Mouse (Mus musculus): ENCODE results near the gene Mapk3.

Mapk3 gene

DNA sequence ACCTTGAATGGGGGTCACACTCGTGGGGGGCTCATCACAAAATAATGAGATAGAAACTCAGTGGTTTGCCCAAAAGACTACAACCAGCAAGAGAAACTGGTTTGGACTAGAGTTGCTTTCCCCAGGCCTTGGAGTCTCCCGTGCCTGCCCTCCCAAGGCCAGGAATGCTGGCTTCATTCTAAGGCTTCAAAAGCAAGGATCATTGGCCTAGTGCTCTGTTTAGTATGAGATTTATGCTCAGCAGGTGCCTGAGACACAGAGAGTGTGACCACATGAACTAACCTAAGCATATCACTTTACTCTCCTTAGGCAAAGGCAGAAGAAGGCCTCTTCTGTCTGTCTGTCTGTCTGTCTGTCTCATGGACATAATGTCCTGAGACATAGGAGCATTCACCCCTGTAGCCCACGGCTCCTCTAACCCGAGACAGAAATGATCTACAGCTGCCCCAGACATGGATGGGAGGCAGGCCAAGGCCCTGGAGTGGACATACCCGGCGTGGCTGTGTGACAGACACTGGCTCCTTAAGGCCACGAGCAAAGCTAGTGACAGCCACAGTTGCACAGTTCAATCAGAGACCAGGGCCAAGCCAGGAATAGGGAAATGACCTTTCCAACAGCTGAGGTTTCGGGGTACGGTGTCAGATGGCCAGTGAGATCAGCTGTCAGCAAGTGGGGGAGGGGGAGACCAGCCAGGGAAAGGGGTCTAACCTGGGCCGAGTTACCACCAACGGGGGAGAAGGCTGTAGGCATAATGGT lies 42.9 kb downstream of the Mapk3 start:
- in situ Hi-C loops (cut with MboI) = no loop called here

DNA sequence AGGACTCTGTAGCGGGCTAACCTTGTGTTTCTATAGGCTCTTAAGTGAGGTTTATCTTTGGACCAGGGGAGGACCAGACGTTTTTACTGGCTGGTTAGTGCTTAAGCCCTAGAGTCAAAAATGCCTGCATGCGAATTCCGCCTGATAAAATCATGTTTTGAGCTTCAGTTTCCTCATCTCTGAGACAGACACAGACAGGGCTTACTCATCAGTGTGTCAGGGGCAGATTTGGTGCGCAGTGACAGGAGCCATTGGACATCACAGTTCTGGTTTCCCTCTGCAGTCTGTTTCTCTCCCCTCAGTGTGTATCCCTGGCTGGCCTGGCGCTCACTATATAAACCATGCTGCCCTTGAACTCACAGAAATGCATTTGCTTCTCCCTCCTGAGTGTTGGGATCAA lies 43.8 kb downstream of the Mapk3 start:
- in situ Hi-C loops (cut with MboI) = no loop called here

DNA sequence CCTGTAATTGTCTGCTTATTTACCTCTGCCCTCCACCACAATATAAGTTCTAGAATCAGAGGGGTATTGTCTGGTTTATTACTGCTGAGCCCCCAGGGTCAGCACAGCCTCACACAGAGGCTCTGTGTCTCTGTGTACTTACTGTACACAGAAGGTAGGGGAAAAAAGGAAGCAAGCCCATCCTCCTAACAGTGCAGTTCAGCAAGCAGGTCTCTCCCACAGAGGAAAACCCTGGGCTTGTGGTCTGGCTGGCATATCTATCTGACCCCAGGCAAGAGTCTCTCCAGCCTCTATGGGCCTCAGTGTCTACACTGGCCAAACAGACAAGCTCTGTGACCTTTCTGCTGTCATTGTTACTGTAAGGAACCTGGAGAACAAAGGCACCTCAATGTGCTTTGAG lies 44.4 kb downstream of the Mapk3 start:
- in situ Hi-C loops (cut with MboI) = no loop called here

DNA sequence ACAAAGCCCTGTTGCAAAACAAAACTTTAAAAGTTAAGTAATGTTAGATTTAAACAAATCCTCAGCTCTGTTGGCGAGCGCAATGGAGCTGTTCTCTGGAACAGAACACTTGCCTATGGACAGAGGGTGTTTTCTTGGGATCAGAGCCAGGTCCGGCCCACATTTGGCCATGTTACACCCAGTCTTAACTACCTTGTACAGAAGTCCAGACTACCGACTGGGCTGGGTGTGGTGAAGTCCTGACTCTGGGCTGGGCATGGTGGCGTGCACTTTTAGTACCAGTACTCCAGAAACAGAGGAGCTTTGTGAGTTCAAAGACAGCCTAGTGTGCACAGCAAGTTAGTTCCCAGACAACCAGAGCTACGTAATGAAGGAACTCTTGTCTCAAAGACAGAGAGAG lies 47.6 kb downstream of the Mapk3 start:
- in situ Hi-C loops (cut with MboI) = no loop called here

DNA sequence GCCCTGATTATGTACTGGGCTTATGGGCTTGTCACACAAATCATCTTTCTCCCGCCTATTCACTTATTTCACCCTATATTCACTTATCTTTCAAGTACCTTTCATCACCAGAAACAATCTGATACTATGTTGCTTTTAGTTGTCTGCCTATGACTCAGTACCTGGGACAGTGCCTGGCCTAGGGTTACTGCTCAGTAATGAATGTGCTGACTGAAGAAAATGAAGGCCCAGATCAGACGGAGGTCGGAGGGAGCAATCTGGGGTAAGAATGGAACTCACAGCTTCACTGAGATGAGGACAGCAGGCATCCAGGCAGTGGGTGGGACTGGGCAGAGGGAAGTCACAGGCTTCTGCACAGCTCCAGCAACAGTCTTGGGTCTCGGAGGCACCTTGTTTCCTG lies 48.0 kb downstream of the Mapk3 start:
- in situ Hi-C loops (cut with MboI) = no loop called here

DNA sequence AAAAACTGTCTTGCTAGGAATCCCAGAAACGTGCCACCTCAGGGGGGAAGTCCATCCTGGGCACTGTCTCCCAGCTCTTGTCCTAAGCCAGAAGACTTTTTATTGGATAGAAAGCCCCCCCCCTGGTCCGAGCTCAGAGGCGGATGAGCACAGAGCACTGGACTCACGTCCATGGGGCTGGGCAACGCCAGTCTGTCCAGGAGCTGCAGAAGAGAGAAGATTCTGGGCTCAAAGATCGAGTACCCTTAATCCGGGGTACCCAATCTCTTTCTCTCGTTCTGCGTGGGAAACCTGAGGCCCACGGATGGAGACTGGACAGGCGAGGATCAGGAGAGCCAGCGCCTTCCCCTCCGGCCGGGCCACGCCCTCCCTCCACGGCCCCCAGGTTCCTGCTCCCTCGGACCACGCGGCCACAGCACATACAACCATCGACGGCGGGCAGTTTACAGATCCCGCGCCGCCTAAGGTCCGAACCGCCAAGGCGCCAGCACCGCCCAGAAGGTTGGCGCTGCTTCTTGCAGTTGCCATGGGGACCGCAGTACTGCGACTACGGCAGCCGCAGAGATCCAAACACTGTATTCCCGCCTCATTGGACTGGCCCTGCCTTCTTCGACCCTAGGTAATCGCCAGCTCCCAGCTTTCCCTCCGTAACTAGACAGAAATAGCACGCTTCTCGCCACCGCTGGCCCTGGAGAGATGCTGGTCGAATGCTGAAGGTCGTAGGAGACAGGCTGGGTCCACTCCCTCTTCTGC lies 49.5 kb downstream of the Mapk3 start:
- in situ Hi-C loops (cut with MboI) = no loop called here

DNA sequence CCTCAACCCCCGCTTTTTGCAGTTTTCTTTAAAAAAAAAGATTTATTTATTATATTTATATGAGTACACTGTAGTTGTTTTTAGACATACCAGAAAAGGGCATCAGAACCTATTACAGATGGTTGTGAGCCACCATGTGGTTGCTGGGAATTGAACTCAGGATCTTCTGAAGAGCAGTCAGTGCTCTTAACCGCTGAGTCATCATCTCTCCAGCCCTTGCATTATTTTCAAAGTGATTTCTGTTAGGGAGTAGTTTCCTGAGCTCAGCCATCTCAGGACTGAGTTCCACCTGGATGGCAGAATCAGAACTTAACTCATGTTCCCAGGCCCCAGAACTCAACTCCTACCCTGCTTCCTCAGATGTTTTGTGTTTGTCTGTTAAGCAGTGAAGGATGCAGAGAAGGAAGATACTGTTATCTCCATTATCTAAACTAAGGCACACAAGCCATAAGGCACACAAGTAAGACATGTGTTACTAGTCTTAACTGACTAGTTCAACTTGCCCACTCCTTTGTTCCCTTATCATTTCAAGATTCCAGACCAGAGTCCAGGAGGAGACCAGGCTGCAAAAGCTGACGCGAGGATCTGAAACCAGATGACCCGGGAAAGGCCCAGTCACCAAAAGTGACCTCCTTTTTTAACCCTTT lies 50.4 kb downstream of the Mapk3 start:
- in situ Hi-C loops (cut with MboI) = no loop called here
